Mouse (Mus musculus): ENCODE data around the gene Fam136a. TPM values are rescaled to one million over a fixed set of nuclear protein-coding genes. Genes with fewer than 3 reads are reported as not detected.
"Not testable (repeated sequence)": the region's sequence is repeated elsewhere in the genome, so short reads cannot be mapped to it uniquely, and the experiment has no call there.

The Fam136a gene
- polyA plus RNA-seq, 1 experiment, result 0.26 TPM

- Histone ChIP-seq H3K4me1 (ENCODE audit: control insufficient read depth) (no peaks in the 10 kb centered on the region), H3K4me3 (replicated peaks) (no peak overlapping the region), H3K9me3 (ENCODE audit: control insufficient read depth, low read length) (0 out of 2 replicates have a peak, but pooled peaks cover 2% of the 10 kb centered on the region), H3K36me3 (ENCODE audit: control insufficient read depth) (no peaks in the 10 kb centered on the region), H3K27me3 (ENCODE audit: control insufficient read depth) (no peaks in the 10 kb centered on the region)
- TF ChIP-seq TAL1 (IDR thresholded peaks at IDR 0.05; ENCODE audit: low read length) (no peak), GATA1 (IDR thresholded peaks at IDR 0.05; ENCODE audit: low read length) (no peak)
Measured at GRCm38 (mm10) chr6:86329943-86330342, 35.5 kb upstream of the Fam136a start.

GRCm38 (mm10) chr6:86335121-86335849 is 30.2 kb upstream of the Fam136a start:
- H3K4me1 ChIP-seq (ENCODE audit: control insufficient read depth), result no peaks in the 10 kb centered on the region
- H3K9me3 ChIP-seq (ENCODE audit: control insufficient read depth, low read length), result peaks cover 5% of the 10 kb centered on the region; the same call in 1 of the 2 replicates
- no peak for TF ChIP-seq GATA1 (IDR thresholded peaks at IDR 0.05; ENCODE audit: low read length)
- no peak for TF ChIP-seq TAL1 (IDR thresholded peaks at IDR 0.05; ENCODE audit: low read length)
- H3K4me3 ChIP-seq (replicated peaks), result no peak overlapping the region
- H3K27me3 ChIP-seq (ENCODE audit: control insufficient read depth), result no peaks in the 10 kb centered on the region
- no peaks in the 10 kb centered on the region for H3K36me3 ChIP-seq (ENCODE audit: control insufficient read depth)

GRCm38 (mm10) chr6:86335860-86336259 is 29.6 kb upstream of the Fam136a start:
- no peaks in the 10 kb centered on the region for H3K4me1 ChIP-seq (ENCODE audit: control insufficient read depth)
- H3K4me3 ChIP-seq (replicated peaks), result no peak overlapping the region
- H3K9me3 ChIP-seq (ENCODE audit: control insufficient read depth, low read length), result peaks cover 5% of the 10 kb centered on the region; the same call in 1 of the 2 replicates
- H3K36me3 ChIP-seq (ENCODE audit: control insufficient read depth), result no peaks in the 10 kb centered on the region
- H3K27me3 ChIP-seq (ENCODE audit: control insufficient read depth), result no peaks in the 10 kb centered on the region
- TF ChIP-seq GATA1 (IDR thresholded peaks at IDR 0.05; ENCODE audit: low read length), result no peak
- TF ChIP-seq TAL1 (IDR thresholded peaks at IDR 0.05; ENCODE audit: low read length), result no peak

- not testable (repeated sequence) for H3K4me1 ChIP-seq (ENCODE audit: control insufficient read depth); H3K4me3 ChIP-seq (replicated peaks); H3K27me3 ChIP-seq (ENCODE audit: control insufficient read depth); H3K9me3 ChIP-seq (ENCODE audit: control insufficient read depth, low read length); H3K36me3 ChIP-seq (ENCODE audit: control insufficient read depth)
Measured at GRCm38 (mm10) chr6:86336340-86336739, 29.1 kb upstream of the Fam136a start.

- H3K4me1 ChIP-seq (ENCODE audit: control insufficient read depth), result no peaks in the 10 kb centered on the region
- H3K4me3 ChIP-seq (replicated peaks), result no peak overlapping the region
- no peaks in the 10 kb centered on the region for H3K9me3 ChIP-seq (ENCODE audit: control insufficient read depth, low read length)
- H3K36me3 ChIP-seq (ENCODE audit: control insufficient read depth), result no peaks in the 10 kb centered on the region
- H3K27me3 ChIP-seq (ENCODE audit: control insufficient read depth), result no peaks in the 10 kb centered on the region
- TF ChIP-seq GATA1 (IDR thresholded peaks at IDR 0.05; ENCODE audit: low read length), result no peak
- no peak for TF ChIP-seq TAL1 (IDR thresholded peaks at IDR 0.05; ENCODE audit: low read length)
Measured at GRCm38 (mm10) chr6:86343656-86344055, 21.8 kb upstream of the Fam136a start.

GRCm38 (mm10) chr6:86346063-86346462 is 19.4 kb upstream of the Fam136a start:
- no peak for TF ChIP-seq TAL1 (IDR thresholded peaks at IDR 0.05; ENCODE audit: low read length)
- TF ChIP-seq GATA1 (IDR thresholded peaks at IDR 0.05; ENCODE audit: low read length), result no peak
- H3K36me3 ChIP-seq (ENCODE audit: control insufficient read depth), result no peaks in the 10 kb centered on the region
- no peaks in the 10 kb centered on the region for H3K9me3 ChIP-seq (ENCODE audit: control insufficient read depth, low read length)
- no peak overlapping the region for H3K4me3 ChIP-seq (replicated peaks)
- no peaks in the 10 kb centered on the region for H3K4me1 ChIP-seq (ENCODE audit: control insufficient read depth)
- H3K27me3 ChIP-seq (ENCODE audit: control insufficient read depth), result no peaks in the 10 kb centered on the region

- Histone ChIP-seq H3K4me3 (replicated peaks) (no peak overlapping the region), H3K36me3 (ENCODE audit: control insufficient read depth) (no peaks in the 10 kb centered on the region), H3K27me3 (ENCODE audit: control insufficient read depth) (no peaks in the 10 kb centered on the region), H3K4me1 (ENCODE audit: control insufficient read depth) (no peaks in the 10 kb centered on the region), H3K9me3 (ENCODE audit: control insufficient read depth, low read length) (no peaks in the 10 kb centered on the region)
- no peak for TF ChIP-seq GATA1 (IDR thresholded peaks at IDR 0.05; ENCODE audit: low read length)
- TF ChIP-seq TAL1 (IDR thresholded peaks at IDR 0.05; ENCODE audit: low read length), result no peak
Measured at GRCm38 (mm10) chr6:86349257-86349656, 16.2 kb upstream of the Fam136a start.

GRCm38 (mm10) chr6:86354948-86355347 is 10.5 kb upstream of the Fam136a start:
- no peaks in the 10 kb centered on the region for H3K4me1 ChIP-seq (ENCODE audit: control insufficient read depth)
- TF ChIP-seq GATA1 (IDR thresholded peaks at IDR 0.05; ENCODE audit: low read length) (no peak), TAL1 (IDR thresholded peaks at IDR 0.05; ENCODE audit: low read length) (no peak)
- no peaks in the 10 kb centered on the region for H3K27me3 ChIP-seq (ENCODE audit: control insufficient read depth)
- no peaks in the 10 kb centered on the region for H3K36me3 ChIP-seq (ENCODE audit: control insufficient read depth)
- no peak overlapping the region for H3K4me3 ChIP-seq (replicated peaks)
- H3K9me3 ChIP-seq (ENCODE audit: control insufficient read depth, low read length), result no peaks in the 10 kb centered on the region

GRCm38 (mm10) chr6:86356956-86357355 is 8.5 kb upstream of the Fam136a start:
- peaks cover 5% of the 10 kb centered on the region for H3K9me3 ChIP-seq (ENCODE audit: control insufficient read depth, low read length)
- no peaks in the 10 kb centered on the region for H3K36me3 ChIP-seq (ENCODE audit: control insufficient read depth)
- H3K27me3 ChIP-seq (ENCODE audit: control insufficient read depth), result no peaks in the 10 kb centered on the region; the same call in 1 of the 2 replicates
- no peaks in the 10 kb centered on the region for H3K4me1 ChIP-seq (ENCODE audit: control insufficient read depth)
- TF ChIP-seq TAL1 (IDR thresholded peaks at IDR 0.05; ENCODE audit: low read length) (no peak), GATA1 (IDR thresholded peaks at IDR 0.05; ENCODE audit: low read length) (no peak)
- no peak overlapping the region for H3K4me3 ChIP-seq (replicated peaks)

GRCm38 (mm10) chr6:86360691-86361090 is 4.8 kb upstream of the Fam136a start:
- Histone ChIP-seq H3K4me1 (ENCODE audit: control insufficient read depth) (peaks cover 12% of the 10 kb centered on the region), H3K36me3 (ENCODE audit: control insufficient read depth) (no peaks in the 10 kb centered on the region), H3K4me3 (replicated peaks) (no peak overlapping the region), H3K9me3 (ENCODE audit: control insufficient read depth, low read length) (peaks cover 5% of the 10 kb centered on the region), H3K27me3 (ENCODE audit: control insufficient read depth) (no peaks in the 10 kb centered on the region; the same call in 1 of the 2 replicates)
- TF ChIP-seq TAL1 (IDR thresholded peaks at IDR 0.05; ENCODE audit: low read length) (no peak), GATA1 (IDR thresholded peaks at IDR 0.05; ENCODE audit: low read length) (no peak)
